Mouse (Mus musculus): ENCODE measurements at regions not wholly inside any gene's neighbourhood (a gene's known extent, or its start where the extent isn't known, plus 50 kb on each side); places are given as distances from the start of the nearest gene placed in this dataset.

GRCm38 (mm10) chr3:148420303-148420702 is 570.1 kb downstream of the Adgrl2 start:
- no peak overlapping the region for H3K4me2 ChIP-seq (replicated peaks)
- H3K27me3 ChIP-seq = 0 out of 2 replicates have a peak, but pooled peaks cover 3% of the 10 kb centered on the region
- WGBS = 92% methylated on average over 5 of the region's 5 CpGs
- H3K27ac ChIP-seq = no peak overlapping the region
- no peak for ATAC-seq
- no peak overlapping the region for H3K9ac ChIP-seq (replicated peaks)
- peaks cover 15% of the 10 kb centered on the region for H3K4me1 ChIP-seq (replicated peaks)
- no peaks in the 10 kb centered on the region for H3K9me3 ChIP-seq
- no peaks in the 10 kb centered on the region for H3K36me3 ChIP-seq
- no peak overlapping the region for H3K4me3 ChIP-seq (replicated peaks)

GRCm38 (mm10) chr3:148419462-148420074 is 570.8 kb downstream of the Adgrl2 start:
- no peaks in the 10 kb centered on the region for H3K27me3 ChIP-seq
- no peak for ATAC-seq
- peaks cover 9% of the 10 kb centered on the region for H3K4me1 ChIP-seq (replicated peaks)
- H3K36me3 ChIP-seq = no peaks in the 10 kb centered on the region
- no peak overlapping the region for H3K4me3 ChIP-seq (replicated peaks)
- no peaks in the 10 kb centered on the region for H3K9me3 ChIP-seq
- 91% methylated on average over 2 of the region's 2 CpGs for WGBS
- no peak overlapping the region for H3K4me2 ChIP-seq (replicated peaks)
- H3K27ac ChIP-seq = no peak overlapping the region
- H3K9ac ChIP-seq (replicated peaks) = no peak overlapping the region

- no peak overlapping the region for H3K27ac ChIP-seq
- no peaks in the 10 kb centered on the region for H3K27me3 ChIP-seq
- H3K4me1 ChIP-seq (replicated peaks) = peaks cover 7% of the 10 kb centered on the region
- 16% methylated on average over 6 of the region's 6 CpGs for WGBS
- no peak overlapping the region for H3K4me2 ChIP-seq (replicated peaks)
- H3K9me3 ChIP-seq = no peaks in the 10 kb centered on the region
- no peak overlapping the region for H3K4me3 ChIP-seq (replicated peaks)
- H3K36me3 ChIP-seq = no peaks in the 10 kb centered on the region
- no peak overlapping the region for H3K9ac ChIP-seq (replicated peaks)
- no peak for ATAC-seq
These were observed 572.3 kb downstream of the Adgrl2 start for GRCm38 (mm10) chr3:148418067-148418466.

- Histone ChIP-seq H3K4me2 (replicated peaks) (no peak overlapping the region), H3K36me3 (no peaks in the 10 kb centered on the region), H3K27me3 (no peaks in the 10 kb centered on the region), H3K4me1 (replicated peaks) (peaks cover 7% of the 10 kb centered on the region), H3K9me3 (no peaks in the 10 kb centered on the region), H3K27ac (no peak overlapping the region), H3K4me3 (replicated peaks) (no peak overlapping the region), H3K9ac (replicated peaks) (no peak overlapping the region)
- 84% methylated on average over 7 of the region's 7 CpGs for WGBS
- no peak for ATAC-seq
These were observed 574.9 kb downstream of the Adgrl2 start for GRCm38 (mm10) chr3:148415443-148415842.

GRCm38 (mm10) chr3:148413027-148413426 is 577.3 kb downstream of the Adgrl2 start:
- Histone ChIP-seq H3K4me1 (replicated peaks) (peaks cover 6% of the 10 kb centered on the region), H3K9ac (replicated peaks) (no peak overlapping the region), H3K36me3 (no peaks in the 10 kb centered on the region), H3K27me3 (no peaks in the 10 kb centered on the region), H3K4me2 (replicated peaks) (no peak overlapping the region), H3K9me3 (no peaks in the 10 kb centered on the region), H3K27ac (no peak overlapping the region), H3K4me3 (replicated peaks) (no peak overlapping the region)
- WGBS = 82% methylated on average over 1 of the region's 1 CpGs
- no peak for ATAC-seq

- H3K4me3 ChIP-seq (replicated peaks) = no peak overlapping the region
- no peaks in the 10 kb centered on the region for H3K4me1 ChIP-seq (replicated peaks)
- no peak overlapping the region for H3K27ac ChIP-seq
- H3K4me2 ChIP-seq (replicated peaks) = no peak overlapping the region
- ATAC-seq = no peak
- 90% methylated on average over 1 of the region's 1 CpGs for WGBS
- no peaks in the 10 kb centered on the region for H3K36me3 ChIP-seq
- H3K27me3 ChIP-seq = no peaks in the 10 kb centered on the region
- H3K9me3 ChIP-seq = no peaks in the 10 kb centered on the region
- no peak overlapping the region for H3K9ac ChIP-seq (replicated peaks)
These were observed 578.2 kb downstream of the Adgrl2 start for GRCm38 (mm10) chr3:148412191-148412590.

- Histone ChIP-seq H3K4me3 (replicated peaks) (no peak overlapping the region), H3K27me3 (no peaks in the 10 kb centered on the region), H3K27ac (no peak overlapping the region), H3K9ac (replicated peaks) (no peak overlapping the region), H3K4me2 (replicated peaks) (no peak overlapping the region), H3K36me3 (no peaks in the 10 kb centered on the region), H3K4me1 (replicated peaks) (no peaks in the 10 kb centered on the region), H3K9me3 (no peaks in the 10 kb centered on the region)
- ATAC-seq = no peak
- WGBS = 33% methylated on average over 7 of the region's 7 CpGs
These were observed 592.0 kb downstream of the Adgrl2 start for GRCm38 (mm10) chr3:148398349-148398748.

- WGBS = 88% methylated on average over 6 of the region's 6 CpGs
- ATAC-seq = no peak
- no peaks in the 10 kb centered on the region for H3K36me3 ChIP-seq
- H3K9me3 ChIP-seq = no peaks in the 10 kb centered on the region
- H3K4me1 ChIP-seq (replicated peaks) = no peaks in the 10 kb centered on the region
- no peak overlapping the region for H3K4me3 ChIP-seq (replicated peaks)
- no peak overlapping the region for H3K4me2 ChIP-seq (replicated peaks)
- no peaks in the 10 kb centered on the region for H3K27me3 ChIP-seq
- H3K27ac ChIP-seq = no peak overlapping the region
- H3K9ac ChIP-seq (replicated peaks) = no peak overlapping the region
These were observed 602.8 kb downstream of the Adgrl2 start for GRCm38 (mm10) chr3:148387550-148387949.

GRCm38 (mm10) chr3:148385712-148386111 is 604.6 kb downstream of the Adgrl2 start:
- ATAC-seq = no peak
- Histone ChIP-seq H3K36me3 (no peaks in the 10 kb centered on the region), H3K4me1 (replicated peaks) (no peaks in the 10 kb centered on the region), H3K9ac (replicated peaks) (no peak overlapping the region), H3K27me3 (no peaks in the 10 kb centered on the region), H3K4me3 (replicated peaks) (no peak overlapping the region), H3K9me3 (no peaks in the 10 kb centered on the region), H3K27ac (no peak overlapping the region), H3K4me2 (replicated peaks) (no peak overlapping the region)
- 94% methylated on average over 7 of the region's 7 CpGs for WGBS

GRCm38 (mm10) chr3:148381057-148381456 is 609.3 kb downstream of the Adgrl2 start:
- Histone ChIP-seq H3K4me3 (replicated peaks) (no peak overlapping the region), H3K4me2 (replicated peaks) (no peak overlapping the region), H3K27me3 (no peaks in the 10 kb centered on the region), H3K9me3 (no peaks in the 10 kb centered on the region), H3K36me3 (no peaks in the 10 kb centered on the region), H3K9ac (replicated peaks) (no peak overlapping the region), H3K4me1 (replicated peaks) (no peaks in the 10 kb centered on the region), H3K27ac (no peak overlapping the region)
- no peak for ATAC-seq
- 87% methylated on average over 1 of the region's 1 CpGs for WGBS

GRCm38 (mm10) chr3:148363331-148363730 is 627.0 kb downstream of the Adgrl2 start:
- H3K9ac ChIP-seq (replicated peaks) = no peak overlapping the region
- WGBS = 86% methylated on average over 5 of the region's 5 CpGs
- H3K27me3 ChIP-seq = no peaks in the 10 kb centered on the region
- ATAC-seq = no peak
- H3K27ac ChIP-seq = no peak overlapping the region
- H3K36me3 ChIP-seq = no peaks in the 10 kb centered on the region
- H3K4me2 ChIP-seq (replicated peaks) = no peak overlapping the region
- no peaks in the 10 kb centered on the region for H3K4me1 ChIP-seq (replicated peaks)
- no peaks in the 10 kb centered on the region for H3K9me3 ChIP-seq
- no peak overlapping the region for H3K4me3 ChIP-seq (replicated peaks)

GRCm38 (mm10) chr3:148362453-148362864 is 627.9 kb downstream of the Adgrl2 start:
- H3K4me2 ChIP-seq (replicated peaks) = no peak overlapping the region
- no peak for ATAC-seq
- no peaks in the 10 kb centered on the region for H3K27me3 ChIP-seq
- WGBS = 55% methylated on average over 2 of the region's 2 CpGs
- no peak overlapping the region for H3K4me3 ChIP-seq (replicated peaks)
- no peaks in the 10 kb centered on the region for H3K36me3 ChIP-seq
- no peaks in the 10 kb centered on the region for H3K4me1 ChIP-seq (replicated peaks)
- H3K9me3 ChIP-seq = no peaks in the 10 kb centered on the region
- no peak overlapping the region for H3K27ac ChIP-seq
- no peak overlapping the region for H3K9ac ChIP-seq (replicated peaks)
